Mouse (Mus musculus) erythroblast, embryonic 14.5 days (primary cell): ENCODE data around the gene Ccl27a.
"Not testable (repeated sequence)": the region's sequence is repeated elsewhere in the genome, so short reads cannot be mapped to it uniquely, and the experiment has no call there.

ENCODE experiments used
- GATA1 ChIP-seq: IDR thresholded peaks from 2 replicates; pipeline ENCODE4 v1.6.1; 2012; ENCODE audit warnings: low read length, inconsistent platforms, mixed read lengths
- TAL1 ChIP-seq: IDR thresholded peaks from 3 replicates; pipeline ENCODE4 v1.6.1; 2012; ENCODE audit warnings: low read length, inconsistent platforms, mixed read lengths

DNA sequence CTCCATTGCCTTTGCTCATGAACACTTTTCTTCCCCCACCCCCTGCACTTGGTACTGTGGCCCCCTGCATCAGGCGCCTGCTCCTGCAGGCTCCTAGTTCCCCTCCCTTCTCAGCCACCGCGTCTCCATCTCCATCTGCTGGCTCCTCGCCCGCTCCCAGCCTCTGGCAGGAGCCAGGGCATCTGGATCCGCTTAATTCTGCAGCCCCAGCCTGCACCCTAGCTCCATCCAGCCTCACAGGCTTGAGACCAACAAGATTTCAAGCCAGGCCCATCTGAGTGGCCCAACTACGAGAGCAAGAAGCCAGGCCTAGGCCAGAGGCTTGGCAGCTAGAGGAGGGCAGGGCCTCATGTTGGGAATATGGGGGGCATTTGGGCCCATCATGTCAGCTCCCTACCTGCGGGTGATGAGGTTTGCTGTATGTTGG, 11.3 kb downstream of the Ccl27a start:
- not testable (repeated sequence) for TF ChIP-seq TAL1, GATA1
